Mouse (Mus musculus) bone marrow macrophage, adult 2 months (primary cell): ENCODE results near the gene H2afx.
"Not testable (repeated sequence)": the region's sequence is repeated elsewhere in the genome, so short reads cannot be mapped to it uniquely, and the experiment has no call there.

ENCODE experiments used
- CTCF ChIP-seq: IDR thresholded peaks from 2 replicates; pipeline ENCODE4 v1.5.1; 2012; ENCODE audit warnings: low read depth, mild to moderate bottlenecking, low read length, moderate library complexity
- POLR2A ChIP-seq: IDR thresholded peaks from 2 replicates; pipeline ENCODE4 v1.6.1; 2012; ENCODE audit warnings: mild to moderate bottlenecking, low read depth, low read length, borderline replicate concordance

GRCm38 (mm10) chr9:44323656-44324055 is 10.8 kb upstream of the H2afx start:
- TF ChIP-seq CTCF, POLR2A: not testable (repeated sequence)
